ENCODE assay signal across 34 mouse cellular contexts in the genomic region with DNA sequence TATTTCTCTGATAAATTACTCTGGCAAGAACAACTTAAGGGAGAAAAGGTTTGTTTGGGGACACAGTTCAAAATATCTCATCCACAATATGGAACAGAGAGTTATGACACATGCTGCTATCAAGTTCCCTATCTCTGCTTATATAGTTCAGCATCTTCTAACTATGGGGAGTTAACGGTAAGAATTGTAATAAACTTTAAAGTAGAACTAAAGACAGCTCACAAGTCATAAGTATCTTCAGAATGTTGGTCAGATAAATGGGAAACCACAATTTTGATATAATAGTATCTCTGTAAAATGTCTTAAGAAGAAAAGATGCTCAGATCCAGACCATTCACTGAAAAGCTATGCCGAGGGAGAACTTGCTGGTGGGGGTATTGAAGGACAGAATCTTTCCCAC.
"Had no signal": no experiment of that assay in that cellular context is flagged by ENCODE, and none has a peak within 500 bp of the region (broad histone marks: within the 10 kb centered on the region; RNA-seq: fewer than 3 reads in every experiment).

No protein-coding gene starts in this region.

- DNase-seq: heart, postnatal 10 days; heart, postnatal 14 days; heart, postnatal 36 days; heart, postnatal 4 days; kidney, adult 11 months; kidney, adult 18-20 months; kidney, adult 2 months; kidney, adult 8-10 months; kidney, adult 9 months; kidney, postnatal 10 days; kidney, postnatal 14 days; kidney, postnatal 25 days; kidney, postnatal 36 days; kidney, postnatal 4 days; layer of hippocampus, adult 9-11 months; layer of hippocampus, postnatal 36 days had no signal

- H3K4me3 ChIP-seq: heart, embryonic 10.5 days; heart, embryonic 12.5 days; heart, embryonic 13.5 days; heart, embryonic 15.5 days; hindbrain, embryonic 10.5 days; hindbrain, embryonic 12.5 days; hindbrain, embryonic 13.5 days; hindbrain, embryonic 15.5 days; intestine, embryonic 15.5 days; kidney, embryonic 15.5 days; layer of hippocampus, adult 2 months had no signal

- ATAC-seq: hindbrain, embryonic 16.5 days; hindbrain, postnatal 0 days; inflammation-experienced regulatory T-cells, adult 6 months; intestine, embryonic 15.5 days; intestine, embryonic 16.5 days; intestine, postnatal 0 days had no signal

- H3K27ac ChIP-seq: heart, embryonic 10.5 days; heart, embryonic 13.5 days; heart, embryonic 15.5 days; hindbrain, embryonic 10.5 days; hindbrain, embryonic 12.5 days; hindbrain, embryonic 13.5 days; hindbrain, embryonic 14.5 days; hindbrain, embryonic 15.5 days; hindbrain, postnatal 0 days; intestine, embryonic 15.5 days; kidney, embryonic 15.5 days; kidney, postnatal 0 days; layer of hippocampus, adult 2 months had no signal

- H3K36me3 ChIP-seq: heart, embryonic 10.5 days; heart, embryonic 12.5 days; heart, embryonic 13.5 days; heart, embryonic 15.5 days; hindbrain, embryonic 10.5 days; hindbrain, embryonic 12.5 days; hindbrain, embryonic 13.5 days; hindbrain, embryonic 15.5 days; intestine, embryonic 15.5 days; kidney, embryonic 15.5 days had no signal

- H3K27me3 ChIP-seq: heart, embryonic 12.5 days; heart, embryonic 13.5 days; heart, embryonic 15.5 days; hindbrain, embryonic 12.5 days; hindbrain, embryonic 13.5 days; hindbrain, embryonic 15.5 days; intestine, embryonic 15.5 days; kidney, embryonic 15.5 days had no signal

- H3K9me3 ChIP-seq: heart, embryonic 10.5 days; heart, embryonic 12.5 days; heart, embryonic 13.5 days; heart, embryonic 15.5 days; hindbrain, embryonic 10.5 days; hindbrain, embryonic 12.5 days; hindbrain, embryonic 13.5 days; hindbrain, embryonic 15.5 days; intestine, embryonic 15.5 days; kidney, embryonic 15.5 days had no signal

- H3K4me1 ChIP-seq: heart, embryonic 10.5 days; heart, embryonic 12.5 days; heart, embryonic 13.5 days; heart, embryonic 15.5 days; hindbrain, embryonic 10.5 days; hindbrain, embryonic 12.5 days; hindbrain, embryonic 13.5 days; hindbrain, embryonic 15.5 days; intestine, embryonic 15.5 days; kidney, embryonic 15.5 days had no signal

- H3K9ac ChIP-seq: heart, embryonic 12.5 days; heart, embryonic 13.5 days; heart, embryonic 15.5 days; hindbrain, embryonic 12.5 days; hindbrain, embryonic 13.5 days; hindbrain, embryonic 14.5 days; hindbrain, embryonic 15.5 days; intestine, embryonic 15.5 days; kidney, embryonic 15.5 days had no signal
